Mouse (Mus musculus): ENCODE measurements at regions not wholly inside any gene's neighbourhood (a gene's known extent, or its start where the extent isn't known, plus 50 kb on each side); places are given as distances from the start of the nearest gene placed in this dataset.

DNA sequence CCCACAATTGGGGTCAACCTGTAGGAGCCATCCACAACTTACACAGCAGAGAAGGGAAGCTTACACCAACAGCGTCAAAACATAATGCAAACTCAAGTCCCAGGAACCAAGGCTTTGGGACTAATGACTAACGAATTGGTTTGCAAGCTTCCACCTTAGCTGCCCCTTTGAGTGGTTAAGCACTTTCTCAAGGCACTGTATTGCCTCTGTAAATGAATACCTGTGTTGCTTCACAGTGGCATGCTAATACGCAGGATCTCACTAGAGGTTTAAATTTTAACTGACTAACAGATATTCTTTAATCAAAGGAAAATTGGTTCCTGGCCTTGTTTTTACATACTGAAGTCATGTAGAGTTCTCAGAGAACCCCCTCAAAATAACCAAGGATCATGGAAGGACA is 261.8 kb upstream of the Vstm2b start:
- no peak for TF ChIP-seq CTCF (IDR thresholded peaks at IDR 0.05; ENCODE audit: low read depth)
- TF ChIP-seq EP300 (IDR thresholded peaks at IDR 0.05; ENCODE audit: low read depth) = no peak

Measured in liver, postnatal 0 days (tissue).